ENCODE assay signal across 1 mouse cellular context in genomic region chr10:79856280-79856679, GRCm38 (mm10).
A peak's percentile ranks its signal among the peaks of the same experiment; 100 is the strongest.
TF ChIP-seq lines count a peak whose summit lies in the region.

No protein-coding gene starts in this region.

TF ChIP-seq in MEL, 35 proteins besides CTCF, POLR2A, EP300 and RAD21:
- TF ChIP-seq MYB (IDR thresholded peaks at IDR 0.05; ENCODE audit: low read depth, low read length): no peak
- 0 out of 2 replicates have a peak, but pooled peaks have one; percentile 3 for TF ChIP-seq TBP (IDR thresholded peaks at IDR 0.05; ENCODE audit: low read depth, low read length)
TF ChIP-seq in MEL: peak in this region for 1.
